Mouse (Mus musculus): Measurements from ENCODE around the gene Kcnab2. TPM values are rescaled to one million over a fixed set of nuclear protein-coding genes. Genes with fewer than 3 reads are reported as not detected.

The Kcnab2 gene
- polyA plus RNA-seq (2016; fragmentation: Nextera tagmentation; extraction: Ambion mirVana), result 7.3 and 7.6 TPM in 2 replicates

- WGBS, result under 1% methylated on average over 63 of the region's 63 CpGs
- peak within 1 kb of the TSS; percentile 88 for H3K4me3 ChIP-seq
These were observed at the start of gene Kcnab2 for GRCm38 (mm10) chr4:152477466-152478223. Gene Kcnab2, minus strand, starts transcription at chr4:152477871.

GRCm38 (mm10) chr4:152520083-152520482 is 42.4 kb upstream of the Kcnab2 start:
- WGBS, result 37% methylated on average over 6 of the region's 6 CpGs
- peak; percentile 69 for DNase-seq (ENCODE audit: low spot score)
- H3K9me3 ChIP-seq, result no peaks in the 10 kb centered on the region
- no peaks in the 10 kb centered on the region for H3K27me3 ChIP-seq (replicated peaks; ENCODE audit: low read depth, poor library complexity, severe bottlenecking)
- H3K27ac ChIP-seq (replicated peaks), result no peak overlapping the region
- no peak overlapping the region for H3K4me3 ChIP-seq
- H3K4me1 ChIP-seq, result no peaks in the 10 kb centered on the region
- H3K36me3 ChIP-seq (replicated peaks), result 0 out of 2 replicates have a peak, but pooled peaks cover 8% of the 10 kb centered on the region

More at GRCm38 (mm10) chr4:152477466-152478223, at the start of gene Kcnab2:
- Histone ChIP-seq H3K9me3 (peaks cover 3% of the 10 kb centered on the region; the same call in 1 of the 2 replicates), H3K27ac (replicated peaks) (peak within 1 kb of the TSS; percentile 99), H3K27me3 (replicated peaks; ENCODE audit: low read depth, poor library complexity, severe bottlenecking) (peaks cover 29% of the 10 kb centered on the region), H3K4me1 (peaks cover 22% of the 10 kb centered on the region), H3K36me3 (replicated peaks) (no peaks in the 10 kb centered on the region; the same call in 1 of the 2 replicates)
- DNase-seq (ENCODE audit: low spot score), result peak; percentile 98

- WGBS, result 88% methylated on average over 10 of the region's 10 CpGs
- H3K4me3 ChIP-seq, result no peak overlapping the region
- no peak for DNase-seq (ENCODE audit: low spot score)
- H3K9me3 ChIP-seq, result no peaks in the 10 kb centered on the region
- no peaks in the 10 kb centered on the region for H3K4me1 ChIP-seq
- H3K36me3 ChIP-seq (replicated peaks), result 0 out of 2 replicates have a peak, but pooled peaks cover 3% of the 10 kb centered on the region
- H3K27ac ChIP-seq (replicated peaks), result no peak overlapping the region
- H3K27me3 ChIP-seq (replicated peaks; ENCODE audit: low read depth, poor library complexity, severe bottlenecking), result no peaks in the 10 kb centered on the region
These were observed 41.4 kb upstream of the Kcnab2 start for GRCm38 (mm10) chr4:152519106-152519505.

- Histone ChIP-seq H3K27me3 (replicated peaks; ENCODE audit: low read depth, poor library complexity, severe bottlenecking) (no peaks in the 10 kb centered on the region), H3K9me3 (no peaks in the 10 kb centered on the region), H3K4me1 (peaks cover 19% of the 10 kb centered on the region), H3K27ac (replicated peaks) (no peak overlapping the region), H3K4me3 (no peak overlapping the region), H3K36me3 (replicated peaks) (peaks cover 9% of the 10 kb centered on the region)
- 75% methylated on average over 7 of the region's 7 CpGs for WGBS
- no peak for DNase-seq (ENCODE audit: low spot score)
These were observed 37.2 kb upstream of the Kcnab2 start for GRCm38 (mm10) chr4:152514884-152515283.

GRCm38 (mm10) chr4:152512221-152512925 is 34.7 kb upstream of the Kcnab2 start:
- WGBS, result 56% methylated on average over 18 of the region's 18 CpGs

GRCm38 (mm10) chr4:152494360-152494879 is 16.7 kb upstream of the Kcnab2 start:
- no peak overlapping the region for H3K27ac ChIP-seq (replicated peaks)
- peaks cover 17% of the 10 kb centered on the region for H3K36me3 ChIP-seq (replicated peaks)
- no peak for DNase-seq (ENCODE audit: low spot score)
- 58% methylated on average over 20 of the region's 20 CpGs for WGBS
- H3K4me1 ChIP-seq, result peaks cover 3% of the 10 kb centered on the region; the same call in 1 of the 2 replicates
- no peak overlapping the region for H3K4me3 ChIP-seq
- 0 out of 2 replicates have a peak, but pooled peaks cover 6% of the 10 kb centered on the region for H3K9me3 ChIP-seq
- H3K27me3 ChIP-seq (replicated peaks; ENCODE audit: low read depth, poor library complexity, severe bottlenecking), result no peaks in the 10 kb centered on the region

More at GRCm38 (mm10) chr4:152512221-152512925, 34.7 kb upstream of the Kcnab2 start:
- Histone ChIP-seq H3K36me3 (replicated peaks) (peaks cover 23% of the 10 kb centered on the region), H3K9me3 (no peaks in the 10 kb centered on the region; the same call in 1 of the 2 replicates), H3K4me3 (no peak overlapping the region), H3K27me3 (replicated peaks; ENCODE audit: low read depth, poor library complexity, severe bottlenecking) (no peaks in the 10 kb centered on the region), H3K27ac (replicated peaks) (peak overlapping the region; percentile 48), H3K4me1 (peaks cover 19% of the 10 kb centered on the region)
- peak; percentile 50 for DNase-seq (ENCODE audit: low spot score)

DNA sequence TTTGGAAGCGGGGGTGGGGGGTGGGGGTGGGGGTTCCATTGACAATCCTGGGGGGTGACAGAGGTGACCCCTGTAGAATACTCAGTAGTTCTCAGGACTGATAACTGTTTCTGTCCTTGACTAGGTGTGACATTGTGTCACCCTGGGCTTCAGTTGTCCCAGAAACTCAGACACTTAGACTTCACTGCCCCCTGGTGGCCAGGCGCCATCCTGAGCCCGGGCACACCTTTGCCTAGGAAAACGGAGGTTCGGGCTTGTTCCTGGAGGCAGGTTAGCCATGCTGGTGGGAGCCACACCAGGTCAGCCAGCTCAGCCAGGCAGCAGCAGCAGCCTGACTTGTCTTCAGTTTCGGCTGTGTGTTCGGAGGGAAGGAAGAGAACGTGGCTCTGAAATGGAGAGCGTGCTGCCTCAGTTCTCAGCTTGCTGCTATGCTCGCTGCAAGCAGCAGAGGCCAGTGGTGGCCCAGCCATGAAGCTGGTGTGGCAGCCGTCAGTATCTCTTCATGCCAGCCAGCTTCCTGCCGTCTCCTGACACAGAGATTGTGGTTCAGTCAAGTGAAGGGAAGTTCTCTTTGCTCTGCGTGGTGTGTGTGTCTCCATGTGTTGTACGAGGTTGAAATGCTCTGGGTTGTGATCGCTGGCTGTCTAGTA is 13.7 kb upstream of the Kcnab2 start:
- Histone ChIP-seq H3K4me1 (peaks cover 1% of the 10 kb centered on the region; the same call in 1 of the 2 replicates), H3K9me3 (no peaks in the 10 kb centered on the region), H3K36me3 (replicated peaks) (no peaks in the 10 kb centered on the region), H3K27me3 (replicated peaks; ENCODE audit: low read depth, poor library complexity, severe bottlenecking) (no peaks in the 10 kb centered on the region), H3K27ac (replicated peaks) (no peak overlapping the region), H3K4me3 (no peak overlapping the region)
- peak; percentile 77 for DNase-seq (ENCODE audit: low spot score)
- WGBS, result 52% methylated on average over 15 of the region's 15 CpGs

- H3K9me3 ChIP-seq, result no peaks in the 10 kb centered on the region
- DNase-seq (ENCODE audit: low spot score), result no peak
- 89% methylated on average over 14 of the region's 14 CpGs for WGBS
These were observed 12.6 kb upstream of the Kcnab2 start for GRCm38 (mm10) chr4:152490311-152490710.

DNA sequence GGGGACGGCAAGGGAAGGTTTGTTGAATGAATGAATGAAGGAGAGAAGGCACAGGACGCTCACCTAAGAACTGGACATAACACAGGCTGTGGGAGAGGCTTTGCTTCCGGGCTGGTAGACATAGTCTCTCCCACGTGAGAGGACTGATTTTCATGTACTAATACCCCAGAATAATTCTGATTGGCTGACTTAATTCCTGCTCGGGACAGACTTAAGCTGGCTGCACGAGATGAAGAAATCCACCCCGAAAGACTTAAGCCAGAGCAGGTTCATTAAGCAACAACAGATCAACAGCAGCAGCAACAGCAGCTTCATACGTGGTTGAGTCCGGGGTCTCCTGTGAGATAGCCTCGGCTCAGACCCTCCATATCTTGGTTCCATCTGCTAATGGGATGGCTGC is 10.4 kb upstream of the Kcnab2 start:
- Histone ChIP-seq H3K27ac (replicated peaks) (no peak overlapping the region), H3K4me3 (no peak overlapping the region), H3K27me3 (replicated peaks; ENCODE audit: low read depth, poor library complexity, severe bottlenecking) (no peaks in the 10 kb centered on the region), H3K36me3 (replicated peaks) (no peaks in the 10 kb centered on the region), H3K9me3 (no peaks in the 10 kb centered on the region), H3K4me1 (peaks cover 11% of the 10 kb centered on the region)
- DNase-seq (ENCODE audit: low spot score), result no peak
- 84% methylated on average over 10 of the region's 10 CpGs for WGBS

More at GRCm38 (mm10) chr4:152490311-152490710, 12.6 kb upstream of the Kcnab2 start:
- Histone ChIP-seq H3K36me3 (replicated peaks) (no peaks in the 10 kb centered on the region), H3K4me3 (no peak overlapping the region), H3K27ac (replicated peaks) (no peak overlapping the region), H3K4me1 (no peaks in the 10 kb centered on the region), H3K27me3 (replicated peaks; ENCODE audit: low read depth, poor library complexity, severe bottlenecking) (no peaks in the 10 kb centered on the region)

GRCm38 (mm10) chr4:152480426-152480825 is 2.8 kb upstream of the Kcnab2 start:
- no peaks in the 10 kb centered on the region for H3K36me3 ChIP-seq (replicated peaks)
- no peak for DNase-seq (ENCODE audit: low spot score)
- H3K9me3 ChIP-seq, result no peaks in the 10 kb centered on the region
- H3K27ac ChIP-seq (replicated peaks), result no peak overlapping the region
- no peak overlapping the region for H3K4me3 ChIP-seq
- H3K27me3 ChIP-seq (replicated peaks; ENCODE audit: low read depth, poor library complexity, severe bottlenecking), result peaks cover 18% of the 10 kb centered on the region
- peaks cover 34% of the 10 kb centered on the region for H3K4me1 ChIP-seq
- 56% methylated on average over 8 of the region's 8 CpGs for WGBS

DNA sequence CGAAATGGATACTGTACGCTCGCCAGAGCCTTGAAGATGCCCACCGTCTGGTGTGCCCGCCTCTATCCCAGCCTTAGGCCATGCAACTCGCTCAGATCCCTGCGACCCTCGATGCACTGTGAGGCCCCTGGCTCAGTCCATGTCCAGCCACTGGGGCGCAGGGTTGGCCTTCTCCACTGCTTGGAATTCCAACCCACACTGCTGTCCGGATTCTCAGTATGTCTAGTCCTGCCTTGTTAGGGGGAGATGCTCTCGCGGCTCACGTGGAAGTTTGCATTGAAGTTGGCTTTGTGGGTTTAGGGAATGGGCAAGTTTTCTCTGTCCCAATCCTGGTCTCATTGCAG is 525 bp upstream of the Kcnab2 start:
- Histone ChIP-seq H3K4me3 (peak overlapping the region; percentile 88), H3K4me1 (peaks cover 22% of the 10 kb centered on the region), H3K9me3 (no peaks in the 10 kb centered on the region), H3K36me3 (replicated peaks) (no peaks in the 10 kb centered on the region), H3K27ac (replicated peaks) (peak overlapping the region; percentile 99), H3K27me3 (replicated peaks; ENCODE audit: low read depth, poor library complexity, severe bottlenecking) (peaks cover 29% of the 10 kb centered on the region)
- 1% methylated on average over 13 of the region's 13 CpGs for WGBS
- DNase-seq (ENCODE audit: low spot score), result no peak

- H3K4me3 ChIP-seq, result peak overlapping the region; percentile 88
- peak overlapping the region; percentile 99 for H3K27ac ChIP-seq (replicated peaks)
- H3K36me3 ChIP-seq (replicated peaks), result peaks cover 4% of the 10 kb centered on the region; the same call in 1 of the 2 replicates
- peaks cover 8% of the 10 kb centered on the region; the same call in 1 of the 2 replicates for H3K9me3 ChIP-seq
- DNase-seq (ENCODE audit: low spot score), result no peak
- H3K27me3 ChIP-seq (replicated peaks; ENCODE audit: low read depth, poor library complexity, severe bottlenecking), result peaks cover 29% of the 10 kb centered on the region
- H3K4me1 ChIP-seq, result peaks cover 22% of the 10 kb centered on the region
- WGBS, result under 1% methylated on average over 21 of the region's 21 CpGs
These were observed 585 bp downstream of the Kcnab2 start for GRCm38 (mm10) chr4:152477106-152477465.

Data from embryonic facial prominence, embryonic 10.5 days (tissue).